Mouse (Mus musculus): ENCODE results near the gene Hand2.

DNA sequence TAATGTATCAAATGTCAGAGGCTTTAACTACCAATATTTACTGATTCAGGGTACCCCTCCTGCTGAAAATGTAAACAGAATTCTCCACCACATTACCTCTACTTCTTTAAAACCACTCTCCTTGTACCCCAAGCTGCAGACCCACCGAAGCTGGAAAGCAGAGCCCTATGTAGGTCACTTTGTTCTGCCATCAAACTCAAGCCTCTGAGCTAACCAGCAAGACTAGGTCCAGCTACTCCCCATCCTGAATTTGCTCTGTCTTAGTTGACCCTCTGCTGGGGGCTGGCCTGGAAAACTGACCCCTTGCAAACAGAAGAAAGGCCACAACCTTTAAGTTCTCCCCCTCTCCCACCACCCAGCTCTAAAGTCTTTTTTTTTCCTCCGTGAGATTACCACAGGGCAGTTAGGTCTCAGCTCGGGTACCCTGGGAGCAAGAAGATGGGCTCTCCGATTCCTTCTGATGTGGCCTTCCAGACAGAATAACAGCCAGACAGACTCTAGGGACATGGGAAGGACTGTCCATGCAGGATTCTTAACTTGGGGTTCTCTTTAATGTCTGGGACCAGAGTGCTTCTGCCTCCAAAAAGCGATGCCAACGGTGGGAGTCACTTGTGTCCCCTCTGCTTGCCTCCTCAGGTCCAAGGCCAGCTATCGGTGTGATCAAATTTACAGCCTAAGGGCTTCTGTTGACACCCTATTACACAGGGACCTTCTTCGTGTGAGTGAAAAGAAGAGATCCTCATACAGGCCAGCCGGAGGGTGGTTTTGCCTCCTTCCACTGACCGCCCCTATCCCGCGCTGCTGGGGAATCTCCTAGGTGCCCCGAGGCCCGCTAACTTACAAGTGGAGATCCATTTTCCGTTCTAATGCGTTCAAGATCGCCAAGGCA is 1.4 kb upstream of the Hand2 start:
- TF ChIP-seq CTCF (IDR thresholded peaks at IDR 0.05; ENCODE audit: low read depth, low read length) (no peak), POLR2A (IDR thresholded peaks at IDR 0.05; ENCODE audit: extremely low read depth, insufficient read depth, low read length) (no peak)

Measured in liver, adult 2 months (tissue).